Mouse (Mus musculus) G1E-ER4 (cell line): Measurements from ENCODE around the gene Nedd9. TPM values are rescaled to one million over a fixed set of nuclear protein-coding genes. Genes with fewer than 3 reads are reported as not detected.

Experiments
- GATA1 ChIP-seq: IDR thresholded peaks from one replicate; pipeline ENCODE4 v1.8.0; 2012; ENCODE audit warnings: low read length, inconsistent platforms
- polyA plus RNA-seq: library from polyadenylated mRNA; stranded (reverse); fragments of >175 nt; gene quantifications from 2 replicates; pipeline ENCODE4 v1.2.3, GENCODE M21; 2012

The Nedd9 gene
- polyA plus RNA-seq, 1 experiment, result 0.02 TPM

DNA sequence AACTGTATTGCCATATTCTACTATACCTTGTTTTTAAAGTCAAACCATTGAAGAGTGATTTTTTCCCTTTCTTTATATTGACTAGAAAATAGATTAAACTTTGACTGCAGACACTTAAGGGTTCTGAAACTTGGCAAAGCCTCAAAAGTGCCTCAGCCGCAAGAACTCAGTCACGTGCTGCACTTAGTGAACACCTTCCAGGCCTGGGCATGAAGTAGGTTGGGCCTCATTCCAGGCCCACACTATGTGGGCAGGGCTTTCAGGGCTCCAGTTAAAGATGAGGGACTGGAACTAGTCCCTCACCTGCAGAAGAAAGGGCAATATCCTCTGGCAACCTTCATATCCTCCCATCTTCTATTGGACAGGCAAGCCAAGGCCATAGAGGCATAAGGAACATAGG is 131.6 kb downstream of the Nedd9 start:
- no peak for TF ChIP-seq GATA1

DNA sequence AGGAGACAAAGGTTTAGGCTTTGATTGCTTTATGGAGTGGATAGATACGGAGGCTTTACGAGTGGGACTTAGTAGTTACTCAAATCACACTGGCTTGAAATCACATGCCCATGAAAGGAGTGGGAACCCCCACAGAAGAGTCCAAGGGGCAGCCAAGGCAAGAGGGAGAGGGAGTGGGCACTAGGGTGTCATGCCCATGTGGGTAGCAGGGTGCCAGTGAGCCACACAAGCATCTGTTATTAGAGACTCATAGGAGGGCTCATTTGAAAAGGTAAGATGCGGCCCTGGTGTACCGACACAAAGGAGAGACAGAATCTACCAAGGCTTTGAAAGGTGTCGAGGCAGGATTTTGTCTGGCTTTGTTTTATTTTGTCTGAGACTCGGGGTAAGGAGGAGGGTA is 132.6 kb downstream of the Nedd9 start:
- no peak for TF ChIP-seq GATA1

DNA sequence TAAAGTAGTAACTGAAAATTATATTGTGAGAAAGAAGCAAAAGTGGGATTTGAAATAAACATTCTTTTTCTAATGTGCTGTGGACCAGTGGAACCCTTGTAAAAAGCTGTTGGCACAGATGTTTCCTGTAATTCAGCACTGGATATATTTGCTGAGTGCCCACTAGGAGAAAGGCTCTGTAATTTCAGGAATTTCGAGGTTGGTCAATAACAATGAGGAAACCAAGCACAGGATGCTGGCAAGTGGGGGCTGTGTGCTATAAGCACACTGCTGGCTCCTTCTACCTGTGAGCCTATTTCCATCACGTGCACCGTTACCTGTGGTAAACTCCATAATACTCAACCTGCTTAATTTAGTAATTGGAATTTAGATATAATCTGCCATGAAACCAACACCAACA is 133.5 kb downstream of the Nedd9 start:
- TF ChIP-seq GATA1, result no peak

DNA sequence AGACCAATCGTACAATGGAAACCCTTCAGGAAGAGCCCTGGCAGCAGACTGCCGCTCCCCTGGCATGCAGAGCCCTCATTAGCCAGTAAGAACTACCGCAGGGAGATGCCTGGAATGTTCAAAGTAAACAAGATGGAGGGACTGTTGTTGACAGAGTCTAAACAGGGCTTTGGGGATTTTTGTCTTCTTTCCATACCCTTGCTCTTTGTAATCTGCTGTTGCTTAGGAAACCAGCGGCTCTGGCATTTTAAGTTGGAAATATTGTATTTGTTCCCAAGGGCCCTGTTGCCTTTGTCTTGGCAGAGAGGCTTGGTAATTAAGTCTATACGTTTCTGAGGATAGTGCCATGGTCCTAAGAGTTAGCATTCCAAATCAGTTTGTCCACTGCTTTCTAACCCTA is 134.8 kb downstream of the Nedd9 start:
- TF ChIP-seq GATA1, result no peak

DNA sequence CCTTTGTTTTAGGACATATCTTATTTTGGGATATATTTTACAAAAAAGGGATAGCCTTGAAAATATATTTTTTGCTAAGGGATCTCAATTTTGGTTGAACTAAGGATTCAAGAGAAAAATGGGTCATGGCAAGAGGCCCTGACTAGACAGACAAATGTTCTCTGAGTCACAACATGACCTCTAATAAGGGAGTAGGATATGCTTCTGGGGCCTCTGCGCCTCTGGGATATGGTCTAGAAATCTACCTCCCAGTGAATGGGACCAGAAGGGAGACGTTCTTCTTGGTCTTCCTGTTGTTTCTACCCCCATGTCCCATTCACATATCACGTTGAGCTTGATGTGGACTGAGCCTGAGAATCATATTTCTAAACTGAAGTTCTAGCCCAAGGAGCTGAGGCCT is 136.6 kb downstream of the Nedd9 start:
- TF ChIP-seq GATA1, result no peak

DNA sequence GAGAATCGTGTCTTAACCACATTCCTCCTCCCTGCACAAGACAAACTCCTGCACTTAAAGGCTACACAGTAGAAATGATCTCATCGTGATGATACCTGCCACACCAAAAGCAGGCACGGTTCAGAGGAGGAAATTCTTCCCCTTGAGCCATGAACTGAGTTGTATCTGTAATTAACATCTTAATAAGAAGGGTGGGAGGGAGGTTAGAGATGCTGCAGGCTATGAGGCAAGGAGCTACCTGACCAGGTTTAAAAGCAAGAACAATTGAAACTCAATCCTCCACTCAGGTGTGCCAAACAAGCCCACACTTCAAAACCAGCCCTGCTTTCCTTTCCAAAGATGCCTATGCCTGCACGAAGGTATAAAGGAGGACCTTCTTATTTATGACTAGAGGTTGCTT is 137.4 kb downstream of the Nedd9 start:
- TF ChIP-seq GATA1, result no peak

DNA sequence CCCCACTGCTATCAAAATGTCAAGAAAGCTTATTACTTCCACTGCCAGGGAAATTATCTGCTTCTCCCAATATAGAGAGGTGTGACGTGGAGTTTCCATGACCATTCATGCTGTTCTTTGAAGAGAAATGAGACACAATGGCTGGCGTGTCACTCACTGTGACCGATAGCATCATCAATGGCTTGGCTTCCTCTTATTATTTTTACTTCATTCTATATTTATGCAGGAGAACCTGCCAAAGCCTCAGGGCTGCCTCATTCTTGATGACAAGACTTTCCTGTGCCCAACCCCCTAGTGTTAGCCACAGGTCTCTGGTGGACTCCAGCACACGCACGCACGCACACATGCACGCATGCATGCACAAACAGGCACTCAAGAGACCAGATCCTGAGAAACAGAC is 141.4 kb downstream of the Nedd9 start:
- TF ChIP-seq GATA1, result no peak

DNA sequence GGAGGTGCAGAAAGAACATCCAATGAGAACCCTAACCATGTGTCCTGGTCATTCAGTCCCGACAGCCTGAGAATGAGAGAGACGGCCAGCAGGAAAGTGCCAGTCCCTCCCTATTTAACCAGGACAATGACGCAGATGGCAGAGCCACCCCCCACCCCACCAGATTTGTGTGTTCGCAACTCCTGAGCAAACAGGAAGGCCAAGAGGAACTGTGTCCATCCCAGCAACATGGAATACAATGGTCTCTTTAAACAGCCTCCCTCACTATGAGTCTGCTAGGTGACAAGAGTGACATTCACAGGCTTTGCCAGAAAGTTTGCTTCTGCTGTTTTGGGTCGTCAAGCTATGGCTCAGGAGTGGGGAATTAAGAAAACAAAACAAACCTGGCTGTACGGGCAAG is 141.9 kb downstream of the Nedd9 start:
- TF ChIP-seq GATA1, result no peak

DNA sequence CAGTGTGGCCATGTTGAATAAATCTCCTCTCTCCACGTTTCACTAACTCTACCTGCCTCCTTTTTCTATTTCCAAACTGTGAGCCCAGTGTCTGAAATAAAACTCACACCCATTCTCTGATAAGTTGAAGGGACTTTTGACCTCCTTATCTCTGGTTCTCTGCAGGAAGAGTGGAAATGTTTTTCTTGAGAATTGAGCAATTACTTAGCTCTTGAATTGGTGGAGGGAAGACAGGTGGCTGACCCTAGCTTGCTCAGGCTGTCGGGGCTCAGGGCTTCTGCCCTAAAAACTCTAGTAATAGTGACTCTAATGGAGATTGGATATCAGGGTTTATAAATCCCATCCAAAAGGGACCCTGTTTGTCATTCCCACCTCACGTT is 143.3 kb downstream of the Nedd9 start:
- no peak for TF ChIP-seq GATA1

DNA sequence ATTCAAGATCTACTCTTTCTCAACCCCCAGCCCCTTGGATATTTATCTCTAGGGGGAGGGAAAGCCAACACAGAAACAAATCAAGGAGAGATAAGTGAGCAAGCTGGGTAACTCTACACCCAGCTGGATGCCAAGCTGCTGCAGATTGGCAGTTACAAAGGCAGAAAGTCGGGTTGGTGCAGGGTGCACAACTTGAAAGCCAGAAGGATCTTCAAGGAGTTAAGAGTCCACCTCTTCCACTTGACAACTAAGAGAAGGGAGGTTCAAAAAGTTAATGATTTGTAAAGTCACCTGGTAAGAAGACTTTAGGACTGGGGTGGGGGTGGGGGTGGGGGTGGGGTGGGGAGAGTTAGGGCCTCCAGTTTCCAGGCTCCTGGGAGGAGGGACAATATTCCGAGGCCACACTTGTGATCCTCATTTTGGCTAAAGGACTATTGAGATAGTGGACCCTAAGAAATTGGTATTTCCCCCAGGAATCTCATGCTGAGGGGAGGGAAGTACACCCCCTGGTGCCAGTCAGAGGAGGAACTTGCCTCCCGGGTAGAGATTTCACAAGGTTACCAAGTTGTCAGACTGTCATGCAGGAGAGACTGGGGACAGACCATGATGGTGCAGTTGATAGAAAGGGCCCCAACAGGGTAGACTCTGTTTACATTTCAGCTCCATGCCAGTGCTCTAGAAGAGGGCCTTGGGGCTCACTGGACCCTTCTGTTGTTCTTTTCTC is 143.8 kb downstream of the Nedd9 start:
- TF ChIP-seq GATA1, result no peak

DNA sequence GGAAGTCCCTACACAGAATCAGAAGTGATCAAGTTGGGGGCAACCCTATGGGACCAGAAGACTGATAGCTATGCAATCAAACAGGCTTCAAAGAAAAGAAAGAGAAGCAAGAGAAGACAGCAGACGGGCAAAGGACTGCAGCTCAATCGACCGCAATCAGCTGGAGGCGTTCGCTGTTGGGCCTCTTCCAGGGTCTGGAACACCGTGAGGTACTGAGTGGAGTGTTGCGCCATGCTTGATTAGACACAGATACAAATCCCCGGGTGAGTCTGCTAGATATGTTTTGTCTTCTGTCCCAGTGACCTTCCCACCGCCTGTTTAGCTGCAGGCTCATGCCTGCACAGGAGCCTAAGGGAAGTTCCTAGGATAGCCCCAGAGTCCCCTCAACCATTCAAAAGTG is 145.7 kb downstream of the Nedd9 start:
- no peak for TF ChIP-seq GATA1

DNA sequence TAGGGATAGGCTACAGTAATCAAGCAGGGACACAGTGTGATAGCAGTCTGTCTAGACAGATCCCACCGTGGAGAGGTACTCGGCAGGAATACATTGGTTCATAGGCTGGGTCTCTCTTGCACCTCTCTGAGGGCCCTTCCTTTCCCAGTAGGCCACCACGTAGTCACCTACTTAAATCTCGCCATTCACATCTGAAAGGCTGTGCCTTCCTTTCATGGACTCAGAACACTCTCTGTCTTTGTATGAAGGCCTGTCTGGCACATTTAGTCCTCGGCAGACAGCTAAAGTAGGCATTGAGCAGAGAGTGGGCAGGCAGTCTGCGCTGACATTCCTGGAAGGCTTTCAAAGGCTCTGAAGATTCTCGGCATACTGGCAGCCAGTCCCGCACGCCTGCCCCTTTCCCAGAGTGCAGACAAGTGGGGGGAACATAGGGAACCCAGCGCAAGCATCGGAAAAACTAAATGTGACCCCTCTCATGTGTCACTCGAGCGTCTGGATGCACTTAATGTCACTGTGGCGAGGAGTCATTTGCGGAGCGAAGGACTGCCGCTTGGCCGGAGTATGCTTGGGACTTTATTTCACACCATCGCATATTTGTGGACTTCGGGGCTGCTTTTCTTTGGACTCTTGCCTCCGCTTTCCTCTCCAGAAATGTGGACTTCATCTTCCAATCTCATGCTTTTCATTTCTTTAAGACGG is 147.4 kb downstream of the Nedd9 start:
- no peak for TF ChIP-seq GATA1

DNA sequence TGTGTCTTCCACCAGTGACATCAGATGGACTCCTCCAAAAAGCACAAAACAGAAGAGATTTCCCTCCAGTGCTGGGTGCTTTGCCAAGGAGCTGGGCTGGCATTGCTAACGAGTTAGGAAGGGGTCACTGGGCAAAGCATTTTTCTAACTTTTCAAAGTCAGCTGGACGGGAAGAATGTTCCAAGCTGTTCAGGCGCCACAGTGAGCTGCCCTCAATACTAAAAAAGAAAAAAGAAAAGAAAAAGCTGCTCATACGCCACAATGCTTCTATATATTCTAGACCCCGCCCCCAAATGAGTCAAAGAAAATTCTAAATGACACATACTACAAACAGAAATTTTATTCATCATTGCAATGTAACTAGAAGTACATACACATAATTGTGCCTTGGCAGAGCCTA is 148.0 kb downstream of the Nedd9 start:
- TF ChIP-seq GATA1, result no peak

DNA sequence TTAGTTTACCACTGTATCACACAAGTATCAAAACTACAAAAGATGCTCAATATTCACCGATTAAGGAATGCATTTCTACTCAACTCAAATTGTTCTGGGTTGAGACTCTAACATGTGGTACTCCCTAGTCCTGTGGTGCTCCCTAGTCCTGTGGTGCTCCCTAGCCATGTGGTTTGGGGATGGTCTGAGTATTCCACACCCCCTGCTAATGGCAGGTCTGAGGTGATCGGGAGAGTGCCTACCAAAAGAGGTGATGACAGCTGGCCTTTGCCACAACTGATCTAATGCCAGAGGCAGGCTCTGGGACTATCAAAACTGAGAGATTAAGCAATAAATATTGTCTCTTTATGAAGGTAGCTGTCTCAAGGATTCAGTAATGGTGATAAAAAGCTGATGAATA is 149.8 kb downstream of the Nedd9 start:
- no peak for TF ChIP-seq GATA1

DNA sequence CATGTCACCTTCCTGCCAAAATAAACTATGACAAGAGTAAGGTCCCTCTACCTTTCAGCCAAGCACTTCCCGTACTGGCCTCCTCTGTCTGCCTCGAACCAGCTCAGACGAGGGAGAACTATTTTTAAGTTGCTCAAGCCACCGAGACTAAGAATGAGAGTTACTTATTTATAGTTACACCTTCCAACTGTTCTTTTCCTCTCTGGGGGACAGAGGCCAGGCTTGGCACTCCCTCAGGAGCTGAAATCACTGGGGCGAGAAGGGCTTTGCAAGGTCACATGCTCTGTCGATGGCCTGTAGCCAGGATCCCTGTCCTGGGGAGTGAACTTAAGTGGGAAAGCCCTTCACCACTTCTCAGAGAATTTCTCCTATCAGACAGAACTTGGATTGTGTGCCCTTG is 150.9 kb downstream of the Nedd9 start:
- no peak for TF ChIP-seq GATA1

DNA sequence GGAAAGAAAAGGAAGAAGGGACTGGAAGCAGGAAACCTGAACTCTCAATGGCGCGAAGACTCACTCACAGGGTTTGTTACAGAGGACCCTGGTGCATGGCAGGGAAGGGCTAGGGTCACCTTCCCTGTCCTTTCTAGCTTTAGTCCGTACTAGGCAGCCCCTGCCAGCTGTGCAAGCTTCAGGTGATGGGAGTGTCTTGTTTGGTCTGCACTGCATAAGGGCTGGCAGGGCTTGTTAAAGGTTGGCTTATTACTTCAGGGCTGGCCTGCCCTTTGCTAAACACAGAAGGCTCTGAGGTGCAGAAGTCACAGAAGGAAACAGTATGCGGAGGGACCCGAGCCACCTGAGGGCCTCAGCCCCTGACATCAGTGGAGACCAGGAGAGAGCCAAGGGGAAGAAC is 151.4 kb downstream of the Nedd9 start:
- TF ChIP-seq GATA1, result no peak

DNA sequence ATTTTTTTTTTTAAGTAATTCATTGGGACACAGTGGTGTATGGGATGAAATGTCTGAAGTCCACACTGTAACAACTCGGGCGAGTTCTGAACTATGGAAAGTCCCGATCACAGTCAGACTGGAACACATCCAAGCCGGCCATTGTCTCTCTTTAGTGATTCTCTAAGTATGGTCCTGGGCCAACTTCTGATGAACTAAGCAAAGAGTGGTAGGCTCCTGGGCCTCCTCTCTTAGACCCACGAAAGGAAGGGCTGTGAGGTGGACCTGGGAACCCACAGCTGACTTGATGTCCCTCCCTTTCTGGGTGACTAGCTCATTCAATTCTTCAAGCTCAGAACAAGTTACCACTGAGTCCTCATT is 152.5 kb downstream of the Nedd9 start:
- TF ChIP-seq GATA1, result no peak
